Mouse (Mus musculus) kidney, postnatal 0 days (tissue): Measurements from ENCODE around the gene Thra. TPM values are rescaled to one million over a fixed set of nuclear protein-coding genes. Genes with fewer than 3 reads are reported as not detected.

Experiments
- ATAC-seq: fragments of 200-750 bp; cut with Nextera tagmentation; replicated peaks from 2 replicates; pipeline ENCODE4 v1.8.0; 2017; ENCODE audit warnings: low read depth, moderate number of reproducible peaks, moderate TSS enrichment, moderate library complexity; ENCODE audit not compliant: low FRiP score
- DNase-seq: peaks from one replicate; pipeline ENCODE4 v3.0.0-alpha.2; 2016; ENCODE audit warnings: low spot score
- H3K27ac ChIP-seq: fragments of 300-500 bp; sonication (generic); 2 replicates; pipeline ENCODE4 v1.5.1; 2014; ENCODE audit warnings: mild to moderate bottlenecking
- H3K27me3 ChIP-seq: fragments of 300-500 bp; sonication (generic); 2 replicates; pipeline ENCODE4 v1.6.1; 2014; ENCODE audit warnings: low read length, mixed read lengths; ENCODE audit not compliant: insufficient read depth
- H3K36me3 ChIP-seq: fragments of 300-500 bp; sonication (generic); 2 replicates; pipeline ENCODE4 v1.6.1; 2014; ENCODE audit warnings: low read length, mixed read lengths; ENCODE audit not compliant: insufficient read depth
- H3K4me1 ChIP-seq: fragments of 300-500 bp; sonication (generic); replicated peaks from 2 replicates; pipeline ENCODE4 v1.6.1; 2014; ENCODE audit warnings: antibody characterized with exemption, low read length, mixed read lengths; ENCODE audit not compliant: insufficient read depth
- H3K4me2 ChIP-seq: fragments of 300-500 bp; sonication (generic); 2 replicates; pipeline ENCODE4 v1.6.1; 2014; ENCODE audit warnings: mild to moderate bottlenecking, low read length, moderate library complexity, mixed read lengths
- H3K4me3 ChIP-seq: fragments of 300-500 bp; sonication (generic); replicated peaks from 2 replicates; pipeline ENCODE4 v1.5.1; 2014; ENCODE audit warnings: low read depth, low read length
- H3K9ac ChIP-seq: fragments of 300-500 bp; sonication (generic); 2 replicates; pipeline ENCODE4 v1.6.1; 2014; ENCODE audit warnings: low read depth, low read length
- H3K9me3 ChIP-seq: fragments of 300-500 bp; sonication (generic); replicated peaks from 2 replicates; pipeline ENCODE4 v1.6.1; 2016; ENCODE audit warnings: low read length, inconsistent platforms, mixed read lengths
- CTCF ChIP-seq: IDR thresholded peaks from 2 replicates; pipeline ENCODE4 v1.5.1; 2016; ENCODE audit warnings: antibody characterized with exemption, low read depth, mild to moderate bottlenecking, moderate library complexity
- WGBS: fragments of 180-500 bp; shearing (Covaris S2); extraction: QIAGEN DNeasy Blood & Tissue Kit; methylation state at CpG from one replicate; pipeline ENCODE4 v1.1.7; 2014; 5-methylcytosine and 5-hydroxymethylcytosine counted together
- polyA plus RNA-seq: library from polyadenylated mRNA; unstranded; fragments of >200 nt; fragmentation: Nextera tagmentation; extraction: Ambion mirVana; gene quantifications from 2 replicates; pipeline ENCODE4 v1.2.1, GENCODE M21; 2015

Gene Thra
- polyA plus RNA-seq, 1 experiment from 2014 or later = 26.1 TPM

GRCm38 (mm10) chr11:98746855-98747693 is 6.6 kb downstream of the Thra start:
- 0 out of 2 replicates have a peak, but pooled peaks have one; percentile 29 for ATAC-seq

GRCm38 (mm10) chr11:98747804-98748505 is 7.5 kb downstream of the Thra start:
- 24% methylated on average over 6 of the region's 6 CpGs for WGBS
- H3K27me3 ChIP-seq = no peaks in the 10 kb centered on the region
- TF ChIP-seq CTCF = no peak
- no peaks in the 10 kb centered on the region for H3K9me3 ChIP-seq
- H3K4me3 ChIP-seq = no peak overlapping the region
- H3K36me3 ChIP-seq = no peaks in the 10 kb centered on the region
- H3K4me2 ChIP-seq = peak overlapping the region; percentile 39
- H3K27ac ChIP-seq = peak overlapping the region; percentile 82
- 0 out of 2 replicates have a peak overlapping the region, but pooled peaks have one; percentile 23 for H3K9ac ChIP-seq
- peaks cover 94% of the 10 kb centered on the region for H3K4me1 ChIP-seq
- DNase-seq (no peak), ATAC-seq (no peak)

More at GRCm38 (mm10) chr11:98746855-98747693, 6.6 kb downstream of the Thra start:
- H3K9ac ChIP-seq = peak overlapping the region; percentile 42
- 7% methylated on average over 19 of the region's 19 CpGs for WGBS
- H3K27me3 ChIP-seq = no peaks in the 10 kb centered on the region
- 0 out of 2 replicates have a peak overlapping the region, but pooled peaks have one; percentile 9 for H3K4me3 ChIP-seq
- peak; percentile 83 for DNase-seq
- peak overlapping the region; percentile 50 for H3K4me2 ChIP-seq
- no peak for TF ChIP-seq CTCF
- no peaks in the 10 kb centered on the region for H3K36me3 ChIP-seq
- peaks cover 91% of the 10 kb centered on the region for H3K4me1 ChIP-seq
- no peaks in the 10 kb centered on the region for H3K9me3 ChIP-seq
- H3K27ac ChIP-seq = peak overlapping the region; percentile 62

GRCm38 (mm10) chr11:98748506-98749416 is 8.3 kb downstream of the Thra start:
- peak overlapping the region; percentile 39 for H3K4me2 ChIP-seq
- ATAC-seq (no peak), DNase-seq (peak; percentile 83)
- peaks cover 94% of the 10 kb centered on the region for H3K4me1 ChIP-seq
- no peaks in the 10 kb centered on the region for H3K27me3 ChIP-seq
- H3K9me3 ChIP-seq = no peaks in the 10 kb centered on the region
- TF ChIP-seq CTCF = peak; percentile 38; the same call in 1 of the 2 replicates
- H3K9ac ChIP-seq = no peak overlapping the region; the same call in 1 of the 2 replicates
- peaks cover 3% of the 10 kb centered on the region; the same call in 1 of the 2 replicates for H3K36me3 ChIP-seq
- peak overlapping the region; percentile 82 for H3K27ac ChIP-seq
- WGBS = 39% methylated on average over 15 of the region's 15 CpGs
- no peak overlapping the region for H3K4me3 ChIP-seq

- Histone ChIP-seq H3K4me2 (no peak overlapping the region), H3K36me3 (peaks cover 8% of the 10 kb centered on the region; the same call in 1 of the 2 replicates), H3K27me3 (no peaks in the 10 kb centered on the region), H3K4me3 (no peak overlapping the region), H3K4me1 (peaks cover 94% of the 10 kb centered on the region), H3K27ac (peak overlapping the region; percentile 88), H3K9ac (0 out of 2 replicates have a peak overlapping the region, but pooled peaks have one; percentile 10), H3K9me3 (no peaks in the 10 kb centered on the region)
- DNase-seq (no peak), ATAC-seq (no peak)
- TF ChIP-seq CTCF = no peak
- WGBS = 33% methylated on average over 4 of the region's 5 CpGs
These were observed 9.3 kb downstream of the Thra start for GRCm38 (mm10) chr11:98749716-98750115.

DNA sequence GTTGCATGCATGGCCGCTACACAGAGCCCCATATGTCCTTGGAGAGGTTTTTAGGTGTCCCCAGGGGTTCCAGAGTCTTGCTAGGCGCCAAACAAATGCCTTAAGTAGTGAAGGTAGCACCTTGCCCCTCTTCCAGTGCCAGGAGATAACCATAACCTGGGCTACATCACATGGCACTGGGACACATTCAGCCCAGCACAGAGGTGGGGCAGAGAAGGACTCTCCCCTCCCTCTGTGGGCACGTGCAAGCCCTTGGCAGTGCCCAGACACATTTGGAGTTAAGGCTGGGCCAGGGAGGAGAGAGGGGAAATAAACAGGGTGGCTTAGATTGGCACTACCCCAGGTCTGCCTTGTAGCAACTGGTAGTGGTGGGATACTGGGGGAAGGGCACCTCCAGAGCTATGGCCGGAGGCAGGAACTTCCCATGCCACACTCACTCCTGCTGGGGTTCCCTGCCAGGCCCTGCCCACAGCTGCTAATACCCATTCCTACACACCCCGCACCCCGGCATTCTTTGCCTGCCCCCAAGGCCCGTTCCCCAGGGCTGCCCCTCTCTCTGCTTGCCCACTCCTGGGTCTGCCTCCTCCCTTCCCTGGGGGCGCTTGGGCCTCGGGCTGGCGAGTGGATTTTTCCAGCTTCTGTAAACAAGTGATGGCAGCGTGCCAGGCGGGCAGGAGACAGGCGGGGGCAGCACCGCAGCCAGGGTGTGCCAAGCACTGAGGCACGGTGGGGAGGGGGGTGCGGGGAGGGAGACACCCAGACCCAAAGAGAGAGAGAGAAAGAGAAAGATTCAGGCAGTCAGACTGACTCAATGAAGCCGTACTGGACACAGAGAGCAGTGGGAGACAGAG is 10.1 kb downstream of the Thra start:
- Histone ChIP-seq H3K4me3 (no peak overlapping the region), H3K27me3 (no peaks in the 10 kb centered on the region), H3K27ac (peak overlapping the region; percentile 88), H3K9ac (peak overlapping the region; percentile 42; the same call in 1 of the 2 replicates), H3K36me3 (peaks cover 8% of the 10 kb centered on the region; the same call in 1 of the 2 replicates), H3K4me2 (peak overlapping the region; percentile 42), H3K9me3 (no peaks in the 10 kb centered on the region), H3K4me1 (peaks cover 90% of the 10 kb centered on the region)
- DNase-seq (peak; percentile 77), ATAC-seq (no peak; the same call in 1 of the 2 replicates)
- peak; percentile 19; the same call in 1 of the 2 replicates for TF ChIP-seq CTCF
- 17% methylated on average over 17 of the region's 17 CpGs for WGBS
